Mouse (Mus musculus) left cerebral cortex, adult 2 months (tissue): ENCODE data around the gene Prpf8. TPM values are rescaled to one million over a fixed set of nuclear protein-coding genes. Genes with fewer than 3 reads are reported as not detected.
"Not testable (repeated sequence)": the region's sequence is repeated elsewhere in the genome, so short reads cannot be mapped to it uniquely, and the experiment has no call there.

ENCODE experiments used
- DNase-seq, 2 experiments: peaks; one replicate each; pipeline ENCODE4 v3.0.0; 2021 to 2022; ENCODE audit warnings: low spot score in 2 of 2, mixed read lengths in 1 of 2; ENCODE audit errors: extremely low spot score in 1 of 2
- H3K27ac ChIP-seq: fragments of 200-600 bp; 2 replicates; pipeline ENCODE4 v1.8.1; 2022
- H3K4me3 ChIP-seq: fragments of 200-600 bp; 2 replicates; pipeline ENCODE4 v1.8.1; 2022
- CTCF ChIP-seq: fragments of 200-600 bp; IDR thresholded peaks from 2 replicates; pipeline ENCODE4 v1.8.1; 2022; ENCODE audit warnings: antibody characterized with exemption, mild to moderate bottlenecking, moderate library complexity
- intact Hi-C: fragments of 180-260 bp; cut with DNase I; formaldehyde crosslinking; loops from one replicate; pipeline ENCODE4 v1.15.1; 2025
- microRNA-seq, 2 experiments: library from miRNA; unstranded; fragments of <30 nt; microRNA quantifications; one replicate each; pipeline ENCODE4 v1.2.0; 2021
- total RNA-seq, 2 experiments: library from RNA; stranded (reverse); gene quantifications; 2 replicates each; pipeline ENCODE4 v1.2.3; 2021

Prpf8 gene
- total RNA-seq, 2 experiments from 2014 or later = 133 to 138 TPM

DNA sequence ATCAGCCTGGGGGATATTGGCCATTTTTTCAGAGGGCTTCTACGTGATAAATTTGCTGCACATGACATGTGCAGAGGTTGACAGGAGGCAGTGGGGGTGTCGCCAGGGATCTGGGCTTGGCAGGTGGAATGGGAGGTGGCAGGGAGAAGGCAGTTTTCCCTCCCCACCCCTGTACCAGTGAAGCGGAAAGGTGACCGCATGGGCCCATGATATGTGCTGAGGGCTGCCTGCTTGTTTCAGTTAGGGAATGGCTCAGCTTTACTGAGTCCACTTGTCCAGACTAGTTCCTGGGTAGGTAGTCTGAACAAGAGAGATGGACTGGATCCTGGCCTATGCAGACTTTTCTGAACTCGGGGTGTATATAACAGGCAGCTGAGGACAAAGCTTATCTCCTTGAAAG lies 64.7 kb downstream of the Prpf8 start:
- no peak for DNase-seq
- intact Hi-C loops = no loop called here
- TF ChIP-seq CTCF = no peak
- Histone ChIP-seq H3K27ac (peak overlapping the region; percentile 64), H3K4me3 (no peak overlapping the region)

DNA sequence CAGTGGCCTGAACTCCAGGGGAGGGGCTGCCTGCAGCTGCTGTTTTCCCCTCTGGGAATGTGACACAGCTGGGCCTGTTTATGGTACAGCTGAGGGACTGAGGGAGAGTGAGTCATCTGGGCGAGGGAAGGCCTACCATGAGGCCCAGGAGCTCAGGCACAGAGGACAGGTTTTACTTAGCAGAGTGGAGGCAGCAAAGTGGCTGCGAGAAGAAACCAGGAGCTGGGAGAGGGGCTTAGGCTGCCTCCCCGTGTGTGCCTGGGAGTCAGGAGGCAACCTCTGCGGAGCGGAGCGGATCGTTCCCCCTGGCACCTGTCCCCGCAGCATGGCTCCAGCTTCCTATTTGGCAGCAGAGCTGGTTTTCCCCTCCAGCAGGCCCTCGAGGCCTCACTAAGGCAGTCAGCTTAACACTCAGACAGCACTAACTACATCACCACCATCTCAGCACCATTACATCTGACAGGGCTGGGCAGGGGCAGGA lies 65.4 kb downstream of the Prpf8 start:
- intact Hi-C loops = no loop called here
- DNase-seq = no peak
- Histone ChIP-seq H3K27ac (peak overlapping the region; percentile 64), H3K4me3 (no peak overlapping the region)
- no peak for TF ChIP-seq CTCF

DNA sequence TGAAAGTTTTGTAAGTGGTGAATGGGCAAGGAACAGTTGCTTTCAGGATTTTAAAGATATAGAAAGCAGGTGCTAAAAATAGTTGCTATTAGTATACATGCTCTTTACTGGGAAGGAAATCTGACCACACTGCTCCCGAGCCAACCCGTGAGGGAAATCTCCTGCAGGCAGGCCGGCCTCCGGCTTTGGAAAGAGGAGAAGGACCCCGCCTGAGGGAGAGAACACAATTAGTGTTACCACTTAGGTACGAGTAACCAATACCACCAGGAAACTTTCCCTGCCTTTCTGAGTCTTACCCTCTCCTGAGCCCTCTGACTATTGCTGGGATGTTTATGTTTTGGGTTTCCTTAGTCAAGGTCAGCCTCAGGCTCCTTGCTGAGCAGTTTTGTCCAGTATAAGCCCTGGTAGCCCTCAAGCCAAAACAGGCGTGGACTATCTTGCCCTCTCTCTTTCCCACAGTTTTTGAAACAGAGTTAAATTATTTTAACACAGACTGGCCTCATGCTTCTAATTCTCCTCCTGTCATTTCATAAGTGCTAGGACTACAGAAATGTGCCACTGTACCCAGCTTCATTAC lies 66.4 kb downstream of the Prpf8 start:
- TF ChIP-seq CTCF = no peak
- no peak overlapping the region for H3K4me3 ChIP-seq
- intact Hi-C loops = no loop called here
- no peak for DNase-seq
- peak overlapping the region; percentile 64 for H3K27ac ChIP-seq

DNA sequence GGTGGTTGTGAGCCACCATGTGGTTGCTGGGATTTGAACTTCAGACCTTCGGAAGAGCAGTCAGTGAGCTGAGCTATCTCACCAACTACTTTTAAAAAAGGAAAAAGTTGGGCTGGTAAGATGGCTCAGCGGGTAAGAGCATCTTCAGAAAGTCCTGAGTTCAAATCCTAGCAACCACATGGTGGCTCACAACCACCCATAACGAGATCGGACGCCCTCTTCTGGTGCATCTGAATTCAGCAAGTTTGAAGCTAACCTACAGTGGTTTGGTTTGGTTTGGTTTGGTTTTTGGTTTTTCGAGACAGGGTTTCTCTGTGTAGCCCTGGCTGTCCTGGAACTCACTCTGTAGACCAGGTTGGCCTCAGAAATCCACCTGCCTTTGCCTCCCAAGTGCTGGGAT lies 69.4 kb downstream of the Prpf8 start:
- intact Hi-C loops, H3K4me3 ChIP-seq, DNase-seq, H3K27ac ChIP-seq: not testable (repeated sequence)

DNA sequence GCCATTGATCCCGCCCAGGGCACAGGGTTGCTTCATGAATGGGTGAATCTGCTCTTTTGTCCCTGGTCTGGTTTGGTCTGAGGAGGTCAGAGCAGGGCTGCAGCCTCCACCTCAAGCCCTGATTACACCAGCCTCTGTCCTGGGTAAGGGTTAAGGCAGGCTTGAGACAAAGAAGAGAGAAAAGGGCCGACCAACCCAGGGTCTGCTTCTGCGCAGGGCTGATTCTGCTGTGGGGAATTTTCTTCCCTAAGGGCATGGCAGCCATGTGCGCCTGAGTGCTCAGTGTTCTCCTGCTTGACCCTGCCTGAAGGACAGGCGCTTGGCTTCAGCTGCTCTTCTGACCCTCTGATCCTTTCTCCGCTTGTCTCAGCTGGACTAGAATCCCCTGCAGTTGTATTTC lies 70.5 kb downstream of the Prpf8 start:
- intact Hi-C loops = no loop called here

DNA sequence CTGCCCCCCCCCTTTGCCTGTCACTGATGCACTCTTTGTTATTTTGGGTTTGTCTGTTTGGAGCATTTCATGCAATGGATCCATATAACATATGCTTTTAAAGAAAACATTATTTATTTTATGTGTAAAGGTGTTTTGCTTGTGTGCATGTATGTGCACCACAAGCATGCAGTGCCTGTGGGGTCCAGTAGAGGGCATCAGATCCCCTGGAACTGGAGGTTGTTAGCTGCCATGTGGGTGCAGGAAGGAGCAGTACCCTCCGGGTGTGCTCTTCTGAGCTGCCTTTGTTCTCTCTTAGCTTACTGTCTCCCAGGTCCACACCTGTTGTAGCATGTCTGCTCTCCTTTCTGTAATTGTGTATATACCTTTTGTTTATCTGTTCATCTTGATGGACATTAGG lies 71.5 kb downstream of the Prpf8 start:
- H3K27ac ChIP-seq = no peak overlapping the region
- intact Hi-C loops = no loop called here
- TF ChIP-seq CTCF = peak; percentile 24
- DNase-seq = no peak
- no peak overlapping the region for H3K4me3 ChIP-seq

More for the DNA sequence above, 70.5 kb downstream of the Prpf8 start:
- Histone ChIP-seq H3K27ac (no peak overlapping the region), H3K4me3 (no peak overlapping the region)
- no peak for TF ChIP-seq CTCF
- no peak for DNase-seq

Small RNA genes within 50 kb of the gene (microRNA-seq; reads per million reads assigned to microRNA genes)
- 2,436 to 3,805 reads per million in 2 experiments for gene Mir22
- gene Mir3971 = 0 reads per million in 2 experiments

Other genes with a start within 250 kb of the Prpf8 start
- 10 to 100 TPM; 41.9 to 42.3 TPM for gene Rpa1, start 138.5 kb upstream of the Prpf8 start, total RNA-seq
- gene Smyd4, start 138.4 kb upstream of the Prpf8 start, total RNA-seq = 10 to 100 TPM; 15.0 to 16.5 TPM
- 10 to 100 TPM in 1 of 2 experiments, 1 to 10 TPM in 1; 9.7 to 10.5 TPM for gene Serpinf1, start 64.1 kb upstream of the Prpf8 start, total RNA-seq
- under 1 TPM in 1 of 2 experiments, not detected in 1; 0.28 TPM for gene Serpinf2, start 47.2 kb upstream of the Prpf8 start, total RNA-seq
- gene Wdr81, start 32.1 kb upstream of the Prpf8 start, total RNA-seq = 10 to 100 TPM; 19.5 to 20.7 TPM
- gene Tlcd2, start 25.1 kb upstream of the Prpf8 start, total RNA-seq = under 1 TPM; 0.51 to 0.66 TPM
- gene Rilp, start 23.3 kb downstream of the Prpf8 start, total RNA-seq = 1 to 10 TPM in 1 of 2 experiments, under 1 TPM in 1; 0.91 to 1.4 TPM
- gene Scarf1, start 26.7 kb downstream of the Prpf8 start, total RNA-seq = 1 to 10 TPM; 1.3 to 1.6 TPM
- gene Slc43a2, start 44.9 kb downstream of the Prpf8 start, total RNA-seq = 10 to 100 TPM; 56.7 to 57.0 TPM
- 100 to 1,000 TPM; 329 to 332 TPM for gene Pitpna, start 101.3 kb downstream of the Prpf8 start, total RNA-seq
- gene Inpp5k, start 144.2 kb downstream of the Prpf8 start, total RNA-seq = 10 to 100 TPM; 41.0 to 42.7 TPM
- 10 to 100 TPM; 25.2 to 26.6 TPM for gene Myo1c, start 163.7 kb downstream of the Prpf8 start, total RNA-seq
- 100 to 1,000 TPM; 126 to 133 TPM for gene Crk, start 192.4 kb downstream of the Prpf8 start, total RNA-seq
- 100 to 1,000 TPM; 854 to 940 TPM for gene Ywhae, start 246.1 kb downstream of the Prpf8 start, total RNA-seq